Mouse (Mus musculus): ENCODE data around the gene Fzr1.
A peak's percentile ranks its signal among the peaks of the same experiment; 100 is the strongest.

The Fzr1 gene

GRCm38 (mm10) chr10:81355533-81355932 lies 22.8 kb downstream of the Fzr1 start:
- DNase-seq (ENCODE audit: low read depth, low spot score): no peak

GRCm38 (mm10) chr10:81354738-81355477 lies 23.4 kb downstream of the Fzr1 start:
- DNase-seq (ENCODE audit: low read depth, low spot score): no peak

GRCm38 (mm10) chr10:81351678-81352291 lies 26.5 kb downstream of the Fzr1 start:
- no peak for DNase-seq (ENCODE audit: low read depth, low spot score)

GRCm38 (mm10) chr10:81350351-81351063 lies 27.8 kb downstream of the Fzr1 start, which contains the start of gene Hmg20b:
Hmg20b (minus strand) TSS chr10:81350480.
- DNase-seq (ENCODE audit: low read depth, low spot score): peak; percentile 98

GRCm38 (mm10) chr10:81349961-81350350 lies 28.4 kb downstream of the Fzr1 start:
- no peak for DNase-seq (ENCODE audit: low read depth, low spot score)

GRCm38 (mm10) chr10:81349146-81349545 lies 29.2 kb downstream of the Fzr1 start:
- no peak for DNase-seq (ENCODE audit: low read depth, low spot score)

GRCm38 (mm10) chr10:81346453-81347067 lies 31.8 kb downstream of the Fzr1 start:
- DNase-seq (ENCODE audit: low read depth, low spot score): peak; percentile 67

- DNase-seq (ENCODE audit: low read depth, low spot score): no peak
Measured at GRCm38 (mm10) chr10:81345162-81345534, 33.2 kb downstream of the Fzr1 start.

GRCm38 (mm10) chr10:81344421-81345161 lies 33.7 kb downstream of the Fzr1 start:
- DNase-seq (ENCODE audit: low read depth, low spot score): no peak

GRCm38 (mm10) chr10:81342686-81343505 lies 35.4 kb downstream of the Fzr1 start, which contains the start of gene Gipc3:
Gipc3 (minus strand) TSS chr10:81343266.
- DNase-seq (ENCODE audit: low read depth, low spot score): no peak

GRCm38 (mm10) chr10:81341333-81341949 lies 36.9 kb downstream of the Fzr1 start:
- no peak for DNase-seq (ENCODE audit: low read depth, low spot score)

- DNase-seq (ENCODE audit: low read depth, low spot score): no peak
Measured at GRCm38 (mm10) chr10:81340551-81341332, 37.6 kb downstream of the Fzr1 start.

GRCm38 (mm10) chr10:81336558-81336957 lies 41.8 kb downstream of the Fzr1 start:
- no peak for DNase-seq (ENCODE audit: low read depth, low spot score)

- no peak for DNase-seq (ENCODE audit: low read depth, low spot score)
Measured at GRCm38 (mm10) chr10:81335393-81336340, 42.6 kb downstream of the Fzr1 start.

- no peak for DNase-seq (ENCODE audit: low read depth, low spot score)
Measured at GRCm38 (mm10) chr10:81334324-81334723, 44.0 kb downstream of the Fzr1 start.

- DNase-seq (ENCODE audit: low read depth, low spot score): no peak
Measured at GRCm38 (mm10) chr10:81332277-81332676, 46.0 kb downstream of the Fzr1 start.

- DNase-seq (ENCODE audit: low read depth, low spot score): no peak
Measured at GRCm38 (mm10) chr10:81330007-81330406, 48.3 kb downstream of the Fzr1 start.
